Mouse (Mus musculus): ENCODE data around the gene H2-T3. TPM values are rescaled to one million over a fixed set of nuclear protein-coding genes. Genes with fewer than 3 reads are reported as not detected.
"Not testable (repeated sequence)": the region's sequence is repeated elsewhere in the genome, so short reads cannot be mapped to it uniquely, and the experiment has no call there.

Gene H2-T3
- polyA plus RNA-seq, 1 experiment from 2014 or later: not detected

DNA sequence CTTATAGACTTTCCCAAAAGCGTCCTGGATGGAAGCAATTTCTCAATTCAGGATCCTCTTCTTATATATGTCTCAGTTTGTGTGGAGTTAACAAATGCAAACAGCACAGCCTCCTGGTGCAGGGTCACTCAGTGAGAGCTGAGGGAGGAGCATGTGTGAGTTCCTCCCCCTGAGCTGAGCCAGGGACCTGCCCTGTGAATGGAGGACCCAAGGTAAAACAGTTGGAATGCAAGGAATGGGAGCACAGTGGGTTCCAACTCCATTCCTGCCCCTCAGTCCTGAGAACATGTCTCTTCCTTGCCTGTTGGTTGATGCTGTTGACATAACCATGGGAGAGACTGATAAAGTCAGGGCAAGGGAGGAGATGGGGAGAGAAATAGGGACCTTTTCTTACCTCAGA, 21.0 kb downstream of the H2-T3 start:
- H3K9ac ChIP-seq (ENCODE audit: low read depth, low read length); ATAC-seq; H3K4me3 ChIP-seq (ENCODE audit: low read length); H3K4me1 ChIP-seq (ENCODE audit: control insufficient read depth, insufficient read depth, low read depth, low read length); H3K9me3 ChIP-seq (ENCODE audit: control insufficient read depth, low read length); H3K36me3 ChIP-seq (ENCODE audit: control insufficient read depth, insufficient read depth, low read length); H3K4me2 ChIP-seq (ENCODE audit: low read length); H3K27ac ChIP-seq (ENCODE audit: low read depth, low read length): not testable (repeated sequence)
- no CpG with 5 or more reads among the region's 1 CpGs for WGBS
- peaks cover 48% of the 10 kb centered on the region for H3K27me3 ChIP-seq (replicated peaks; ENCODE audit: control insufficient read depth, insufficient read depth, low read length)

GRCm38 (mm10) chr17:36168039-36168652, 21.9 kb downstream of the H2-T3 start, which contains the start of gene Gm8909:
Gene Gm8909, minus strand, starts transcription at chr17:36168537.
- WGBS: 3% methylated on average over 55 of the region's 63 CpGs
- Histone ChIP-seq H3K4me1 (ENCODE audit: control insufficient read depth, insufficient read depth, low read depth, low read length) (no peaks in the 10 kb centered on the region), H3K9me3 (ENCODE audit: control insufficient read depth, low read length) (peaks cover 4% of the 10 kb centered on the region; the same call in 1 of the 2 replicates), H3K27ac (ENCODE audit: low read depth, low read length) (no peak within 1 kb of the TSS), H3K4me2 (ENCODE audit: low read length) (peak within 1 kb of the TSS; percentile 43), H3K27me3 (replicated peaks; ENCODE audit: control insufficient read depth, insufficient read depth, low read length) (peaks cover 55% of the 10 kb centered on the region), H3K4me3 (ENCODE audit: low read length) (peak within 1 kb of the TSS; percentile 23), H3K36me3 (ENCODE audit: control insufficient read depth, insufficient read depth, low read length) (no peaks in the 10 kb centered on the region), H3K9ac (ENCODE audit: low read depth, low read length) (no peak within 1 kb of the TSS)
- ATAC-seq: no peak

DNA sequence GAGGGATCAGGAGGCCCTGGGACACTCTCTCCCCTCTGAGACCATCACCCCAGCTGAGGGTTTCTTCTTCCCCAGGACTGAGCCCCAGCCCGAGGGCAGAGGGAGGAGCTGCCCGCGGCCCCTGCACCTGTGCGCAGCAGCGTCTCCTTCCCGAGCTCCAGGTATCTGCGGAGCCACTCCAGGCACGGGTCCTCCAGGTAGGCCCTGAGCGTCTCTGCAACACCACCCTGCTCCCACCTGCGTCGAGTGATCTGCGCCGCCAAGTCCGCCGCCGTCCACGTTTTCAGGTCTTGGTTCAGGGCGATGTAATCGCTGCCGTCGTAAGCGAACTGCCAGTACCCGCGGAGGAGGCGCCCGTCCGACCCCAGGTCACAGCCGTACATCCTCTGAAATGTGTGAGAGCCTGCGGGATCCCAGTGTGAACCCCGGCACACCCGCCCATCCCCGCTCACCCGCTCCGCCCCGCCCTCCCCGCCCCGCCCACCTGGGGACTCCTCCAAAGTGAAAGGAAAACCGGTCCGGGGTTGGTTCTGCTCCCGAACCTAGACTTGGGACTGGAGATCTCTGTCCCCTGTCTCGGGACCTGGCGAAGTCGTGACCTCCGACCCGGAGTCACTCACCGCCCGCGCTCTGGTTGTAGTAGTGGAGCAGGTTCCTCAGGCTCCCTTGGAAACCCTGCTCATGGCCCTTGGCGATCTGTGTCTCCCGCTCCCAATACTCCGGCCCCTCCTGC, 22.6 kb downstream of the H2-T3 start:
- 1% methylated on average over 35 of the region's 51 CpGs for WGBS
- peak overlapping the region; percentile 23 for H3K4me3 ChIP-seq (ENCODE audit: low read length)

GRCm38 (mm10) chr17:36166901-36167300, 23.2 kb downstream of the H2-T3 start:
- 17% methylated on average over 2 of the region's 2 CpGs for WGBS
- ATAC-seq: not testable (repeated sequence)

More for the DNA sequence above, 22.6 kb downstream of the H2-T3 start:
- H3K36me3 ChIP-seq (ENCODE audit: control insufficient read depth, insufficient read depth, low read length): no peaks in the 10 kb centered on the region
- no peaks in the 10 kb centered on the region for H3K4me1 ChIP-seq (ENCODE audit: control insufficient read depth, insufficient read depth, low read depth, low read length)
- H3K27me3 ChIP-seq (replicated peaks; ENCODE audit: control insufficient read depth, insufficient read depth, low read length): peaks cover 61% of the 10 kb centered on the region
- H3K27ac ChIP-seq (ENCODE audit: low read depth, low read length): no peak overlapping the region
- H3K4me2 ChIP-seq (ENCODE audit: low read length): peak overlapping the region; percentile 43
- H3K9me3 ChIP-seq (ENCODE audit: control insufficient read depth, low read length): peaks cover 4% of the 10 kb centered on the region; the same call in 1 of the 2 replicates
- ATAC-seq: no peak
- no peak overlapping the region for H3K9ac ChIP-seq (ENCODE audit: low read depth, low read length)

DNA sequence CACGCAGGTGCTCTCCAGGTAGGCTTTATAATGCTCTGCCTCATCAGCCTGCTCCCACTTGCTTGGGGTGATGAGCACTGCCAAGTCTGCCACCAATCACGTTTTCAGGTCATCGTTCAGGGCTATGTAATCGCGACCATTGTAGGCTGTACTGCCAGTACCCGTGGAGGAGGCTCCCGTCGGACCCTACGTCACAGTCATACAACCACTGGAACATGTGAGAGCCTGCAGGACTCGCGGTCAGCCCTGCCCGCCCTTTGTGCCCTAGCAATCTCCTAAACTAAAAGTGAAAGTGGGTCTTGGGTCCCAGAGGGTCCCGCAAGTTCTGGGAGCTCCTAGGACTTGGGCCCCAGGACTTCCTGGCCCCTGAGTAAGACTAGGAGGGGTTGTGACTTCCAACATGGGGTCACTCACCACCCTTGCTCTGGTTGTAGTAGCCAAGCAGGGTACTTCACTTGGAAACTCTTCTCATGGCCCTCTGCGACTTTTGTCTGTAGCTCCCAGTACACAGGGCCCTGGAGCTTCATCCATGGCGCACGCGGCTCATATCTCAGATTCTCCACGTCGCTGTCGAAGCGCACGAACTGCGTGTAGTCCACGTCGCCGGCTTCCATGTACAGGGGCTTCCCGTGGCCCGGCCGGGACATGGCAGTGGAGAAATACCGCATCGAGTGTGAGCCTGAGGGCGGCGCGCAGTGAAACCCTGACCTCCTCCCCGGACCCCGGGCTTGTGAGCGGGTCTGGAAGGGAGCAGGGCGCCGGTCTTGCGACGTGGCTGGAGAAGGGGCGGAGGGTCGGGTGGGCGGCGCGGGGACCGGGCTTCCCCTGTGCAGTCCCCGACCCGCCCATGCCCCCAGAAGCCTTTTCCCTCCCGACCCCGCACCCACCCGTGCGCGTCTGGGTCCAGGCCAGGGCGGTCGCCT, 28.7 kb downstream of the H2-T3 start:
- ATAC-seq: no peak
- Histone ChIP-seq H3K9ac (ENCODE audit: low read depth, low read length) (no peak overlapping the region), H3K27me3 (replicated peaks; ENCODE audit: control insufficient read depth, insufficient read depth, low read length) (peaks cover 65% of the 10 kb centered on the region), H3K36me3 (ENCODE audit: control insufficient read depth, insufficient read depth, low read length) (no peaks in the 10 kb centered on the region), H3K4me2 (ENCODE audit: low read length) (peak overlapping the region; percentile 29), H3K9me3 (ENCODE audit: control insufficient read depth, low read length) (no peaks in the 10 kb centered on the region), H3K4me3 (ENCODE audit: low read length) (peak overlapping the region; percentile 15; the same call in 1 of the 2 replicates), H3K4me1 (ENCODE audit: control insufficient read depth, insufficient read depth, low read depth, low read length) (peaks cover 3% of the 10 kb centered on the region; the same call in 1 of the 2 replicates), H3K27ac (ENCODE audit: low read depth, low read length) (no peak overlapping the region)
- WGBS: 3% methylated on average over 54 of the region's 56 CpGs

More at GRCm38 (mm10) chr17:36166901-36167300, 23.2 kb downstream of the H2-T3 start:
- H3K36me3 ChIP-seq (ENCODE audit: control insufficient read depth, insufficient read depth, low read length); H3K27ac ChIP-seq (ENCODE audit: low read depth, low read length); H3K4me2 ChIP-seq (ENCODE audit: low read length); H3K9ac ChIP-seq (ENCODE audit: low read depth, low read length); H3K4me1 ChIP-seq (ENCODE audit: control insufficient read depth, insufficient read depth, low read depth, low read length); H3K9me3 ChIP-seq (ENCODE audit: control insufficient read depth, low read length); H3K4me3 ChIP-seq (ENCODE audit: low read length): not testable (repeated sequence)
- H3K27me3 ChIP-seq (replicated peaks; ENCODE audit: control insufficient read depth, insufficient read depth, low read length): peaks cover 65% of the 10 kb centered on the region

DNA sequence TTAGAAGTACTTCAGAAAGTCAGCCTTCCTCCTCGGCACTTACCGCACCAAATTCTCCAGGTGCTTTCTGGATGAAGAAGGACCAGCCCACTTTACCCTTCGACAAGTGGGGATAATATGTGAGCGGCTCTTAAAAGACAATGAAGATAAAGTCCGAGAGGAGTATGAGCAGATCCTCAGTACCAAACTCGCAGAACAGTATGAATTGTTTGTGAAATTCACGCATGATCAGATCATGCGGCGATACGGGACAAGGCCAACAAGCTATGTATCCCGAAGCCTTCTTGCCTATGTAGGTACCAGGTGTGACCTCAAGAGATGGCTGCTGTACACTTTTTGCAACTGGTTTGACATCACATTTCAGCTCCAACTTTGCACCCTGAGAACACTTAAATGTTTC, 31.8 kb downstream of the H2-T3 start:
- H3K4me3 ChIP-seq (ENCODE audit: low read length); H3K27ac ChIP-seq (ENCODE audit: low read depth, low read length); H3K36me3 ChIP-seq (ENCODE audit: control insufficient read depth, insufficient read depth, low read length); H3K4me1 ChIP-seq (ENCODE audit: control insufficient read depth, insufficient read depth, low read depth, low read length); ATAC-seq; H3K9ac ChIP-seq (ENCODE audit: low read depth, low read length); H3K9me3 ChIP-seq (ENCODE audit: control insufficient read depth, low read length): not testable (repeated sequence)
- H3K27me3 ChIP-seq (replicated peaks; ENCODE audit: control insufficient read depth, insufficient read depth, low read length): peaks cover 57% of the 10 kb centered on the region
- H3K4me2 ChIP-seq (ENCODE audit: low read length): peak overlapping the region; percentile 56
- 8% methylated on average over 11 of the region's 11 CpGs for WGBS

GRCm38 (mm10) chr17:36157782-36158181, 32.3 kb downstream of the H2-T3 start:
- not testable (repeated sequence) for H3K27ac ChIP-seq (ENCODE audit: low read depth, low read length); H3K36me3 ChIP-seq (ENCODE audit: control insufficient read depth, insufficient read depth, low read length); ATAC-seq; H3K9me3 ChIP-seq (ENCODE audit: control insufficient read depth, low read length); H3K9ac ChIP-seq (ENCODE audit: low read depth, low read length); H3K4me1 ChIP-seq (ENCODE audit: control insufficient read depth, insufficient read depth, low read depth, low read length)
- Histone ChIP-seq H3K27me3 (replicated peaks; ENCODE audit: control insufficient read depth, insufficient read depth, low read length) (peaks cover 53% of the 10 kb centered on the region), H3K4me2 (ENCODE audit: low read length) (peak overlapping the region; percentile 56), H3K4me3 (ENCODE audit: low read length) (peak overlapping the region; percentile 31)
- under 1% methylated on average over 35 of the region's 36 CpGs for WGBS

GRCm38 (mm10) chr17:36154271-36155149, 35.6 kb downstream of the H2-T3 start:
- Histone ChIP-seq H3K36me3 (ENCODE audit: control insufficient read depth, insufficient read depth, low read length) (no peaks in the 10 kb centered on the region), H3K4me3 (ENCODE audit: low read length) (no peak overlapping the region), H3K27ac (ENCODE audit: low read depth, low read length) (no peak overlapping the region), H3K27me3 (replicated peaks; ENCODE audit: control insufficient read depth, insufficient read depth, low read length) (peaks cover 31% of the 10 kb centered on the region), H3K4me1 (ENCODE audit: control insufficient read depth, insufficient read depth, low read depth, low read length) (peaks cover 3% of the 10 kb centered on the region; the same call in 1 of the 2 replicates), H3K9me3 (ENCODE audit: control insufficient read depth, low read length) (no peaks in the 10 kb centered on the region), H3K9ac (ENCODE audit: low read depth, low read length) (no peak overlapping the region), H3K4me2 (ENCODE audit: low read length) (no peak overlapping the region)
- ATAC-seq: no peak
- WGBS: 40% methylated on average over 3 of the region's 3 CpGs
